Mouse (Mus musculus): Measurements from ENCODE around the gene Vkorc1.

- TF ChIP-seq CTCF (IDR thresholded peaks at IDR 0.05; ENCODE audit: low read depth, low read length), result no peak
- no peak for TF ChIP-seq POLR2A (IDR thresholded peaks at IDR 0.05; ENCODE audit: borderline replicate concordance, low read depth, low read length)
These were observed 8.2 kb downstream of the Vkorc1 start for GRCm38 (mm10) chr7:127887191-127887590.

All from bone marrow macrophage, adult 2 months (primary cell).